In genomic region chr11:18878016-18878415, GRCm38 (mm10) we compare ENCODE assay signal across 8 mouse cellular contexts.
DNase-seq lines count a peak whose midpoint lies in the region; ATAC-seq and TF ChIP-seq lines count a peak whose summit lies in the region.

No protein-coding gene starts in this region.

- peaks cover 20% of the 10 kb centered on the region for H3K36me3 ChIP-seq in lung, embryonic 14.5 days (ENCODE audit: insufficient read depth)
- H3K36me3 ChIP-seq in embryonic facial prominence, embryonic 14.5 days (ENCODE audit: control insufficient read depth, insufficient read depth, low read length): no peaks in the 10 kb centered on the region
- H3K36me3 ChIP-seq in macrophage (ENCODE audit: inconsistent target): no peaks in the 10 kb centered on the region

- WGBS in lung, embryonic 14.5 days: under 1% methylated on average over 18 of the region's 18 CpGs
- 2% methylated on average over 18 of the region's 18 CpGs for WGBS in embryonic facial prominence, embryonic 14.5 days
- WGBS in macrophage (ENCODE audit: missing documents): under 1% methylated on average over 18 of the region's 18 CpGs

- DNase-seq in lung, embryonic 14.5 days: peak; percentile 86
- DNase-seq in lung, postnatal 36 days: no peak
- peak; percentile 64 for DNase-seq in adipocyte (ENCODE audit: low spot score)
- DNase-seq in embryonic facial prominence, embryonic 14.5 days (ENCODE audit: low spot score): peak; percentile 88
- peak; percentile 4 for DNase-seq in induced T-regulatory cell, adult 2 months (ENCODE audit: low read depth)
- no peak for DNase-seq in urinary bladder, postnatal 36 days (ENCODE audit: low spot score in 2 of 2)
- DNase-seq in testis, postnatal 14 days (ENCODE audit: low spot score): no peak

- H3K79me2 ChIP-seq in macrophage (ENCODE audit: inconsistent target): no peaks in the 10 kb centered on the region

- H3K9me3 ChIP-seq in lung, embryonic 14.5 days (ENCODE audit: low read depth, low read length): no peaks in the 10 kb centered on the region
- no peaks in the 10 kb centered on the region for H3K9me3 ChIP-seq in embryonic facial prominence, embryonic 14.5 days (ENCODE audit: control insufficient read depth, low read length)

- TF ChIP-seq CTCF in lung, embryonic 14.5 days (IDR thresholded peaks at IDR 0.05; ENCODE audit: low read depth): no peak

- H3K27me3 ChIP-seq in lung, embryonic 14.5 days (ENCODE audit: insufficient read depth, low read length): 0 out of 2 replicates have a peak, but pooled peaks cover 15% of the 10 kb centered on the region
- H3K27me3 ChIP-seq in embryonic facial prominence, embryonic 14.5 days (replicated peaks; ENCODE audit: control insufficient read depth, insufficient read depth, low read length): peaks cover 31% of the 10 kb centered on the region

- H3K4me2 ChIP-seq in lung, embryonic 14.5 days: peak overlapping the region; percentile 79
- H3K4me2 ChIP-seq in embryonic facial prominence, embryonic 14.5 days (ENCODE audit: low read depth, low read length): peak overlapping the region; percentile 82

- peak overlapping the region; percentile 55 for H3K9ac ChIP-seq in lung, embryonic 14.5 days
- peak overlapping the region; percentile 64 for H3K9ac ChIP-seq in embryonic facial prominence, embryonic 14.5 days (ENCODE audit: low read depth, low read length)

- ATAC-seq in lung, embryonic 14.5 days (ENCODE audit: insufficient read depth): peak; percentile 10; the same call in 1 of the 2 replicates
- ATAC-seq in embryonic facial prominence, embryonic 14.5 days (ENCODE audit: low read depth): peak; percentile 48

- peak overlapping the region; percentile 90 for H3K27ac ChIP-seq in lung, embryonic 14.5 days (ENCODE audit: low read depth)
- peak overlapping the region; percentile 85 for H3K27ac ChIP-seq in embryonic facial prominence, embryonic 14.5 days (replicated peaks; ENCODE audit: low read depth, low read length)
- H3K27ac ChIP-seq in macrophage: no peak overlapping the region

- H3K4me1 ChIP-seq in lung, embryonic 14.5 days (ENCODE audit: insufficient read depth): peaks cover 5% of the 10 kb centered on the region; the same call in 1 of the 2 replicates
- peaks cover 6% of the 10 kb centered on the region; the same call in 1 of the 2 replicates for H3K4me1 ChIP-seq in embryonic facial prominence, embryonic 14.5 days (ENCODE audit: control insufficient read depth, insufficient read depth, low read length)

- peak overlapping the region; percentile 41 for H3K4me3 ChIP-seq in lung, embryonic 14.5 days (ENCODE audit: low read depth, low read length)
- H3K4me3 ChIP-seq in embryonic facial prominence, embryonic 14.5 days (ENCODE audit: low read depth, low read length): peak overlapping the region; percentile 42
- H3K4me3 ChIP-seq in macrophage (ENCODE audit: inconsistent target): peak overlapping the region; percentile 20; the same call in 1 of the 2 replicates

Comparison
In these comparisons a context has a peak if more than half of its experiments do, and no peak if none do; other contexts are left out.
1. DNase-seq: peak in lung, embryonic 14.5 days (single experiment), adipocyte (single experiment), embryonic facial prominence, embryonic 14.5 days (single experiment) and induced T-regulatory cell, adult 2 months (single experiment); none in lung, postnatal 36 days (single experiment), urinary bladder, postnatal 36 days (0 of 2) and testis, postnatal 14 days (single experiment).
2. Peak in every context shown above with its lines, with median percentiles within 50 percentile points of each other: H3K4me3 ChIP-seq.